Mouse (Mus musculus) lung, postnatal 4 days (tissue): ENCODE measurements around the gene Commd6.

Experiments
- DNase-seq, 2 experiments: peaks; one replicate each; pipeline ENCODE4 v3.0.0; 2021

The Commd6 gene

DNA sequence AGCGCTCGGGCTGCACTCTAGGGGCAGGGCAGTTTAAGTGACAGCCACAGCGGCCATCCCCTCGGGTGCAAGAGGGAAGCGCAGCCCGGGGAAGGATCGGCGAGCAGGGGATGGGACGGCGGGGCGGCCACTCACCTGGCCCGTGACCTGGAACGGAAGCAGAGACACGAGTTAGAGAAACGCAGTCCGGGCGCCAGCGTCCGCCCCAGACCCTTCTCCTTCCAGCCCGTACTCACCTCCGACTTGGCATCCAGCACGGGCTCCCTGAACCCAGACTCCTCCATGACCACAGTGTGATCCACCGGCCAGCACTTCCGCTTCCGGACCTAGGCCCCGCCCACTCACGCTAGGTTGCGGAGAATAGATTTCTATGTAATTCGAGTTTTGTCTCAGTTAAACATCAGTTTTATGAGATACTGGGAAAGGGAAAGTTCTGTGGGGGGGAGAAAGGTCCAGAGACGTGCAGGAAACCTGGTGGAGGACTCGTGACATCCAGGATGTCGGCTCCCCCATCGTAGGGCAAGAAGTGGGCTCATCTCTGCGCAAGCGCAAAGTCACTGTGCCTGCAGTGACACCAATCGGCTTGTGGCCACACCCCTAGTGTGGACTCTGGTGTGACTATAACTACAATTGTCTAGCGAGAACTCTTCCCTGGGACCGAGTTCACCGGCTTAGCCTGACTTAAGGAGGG, at the start of gene Commd6:
TSS of gene Commd6 (minus strand) at position 534 of the 691 bp plus-strand sequence.
- peak; percentile 92 to 93 for DNase-seq

DNA sequence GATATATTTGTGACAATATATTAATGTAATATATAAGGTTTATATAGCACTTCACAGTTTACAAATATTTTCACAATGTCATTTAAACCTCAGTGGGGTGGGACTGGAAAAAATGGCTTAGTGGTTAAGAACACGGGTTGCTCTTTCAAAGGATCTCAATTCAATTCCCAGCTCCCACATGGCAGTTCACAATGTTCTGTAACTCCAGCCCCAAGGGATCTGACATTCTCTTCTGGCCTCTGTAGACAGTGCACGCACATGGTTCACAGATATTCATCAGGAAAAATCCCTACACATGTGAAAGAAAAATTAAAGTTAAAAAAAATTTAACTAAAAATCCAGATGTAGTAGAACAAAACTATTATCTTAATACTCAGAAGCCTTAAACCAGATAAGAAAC, 47.9 kb upstream of the Commd6 start:
- no peak for DNase-seq

- no peak for DNase-seq
These were observed 47.2 kb upstream of the Commd6 start for GRCm38 (mm10) chr14:101687696-101688095.

DNA sequence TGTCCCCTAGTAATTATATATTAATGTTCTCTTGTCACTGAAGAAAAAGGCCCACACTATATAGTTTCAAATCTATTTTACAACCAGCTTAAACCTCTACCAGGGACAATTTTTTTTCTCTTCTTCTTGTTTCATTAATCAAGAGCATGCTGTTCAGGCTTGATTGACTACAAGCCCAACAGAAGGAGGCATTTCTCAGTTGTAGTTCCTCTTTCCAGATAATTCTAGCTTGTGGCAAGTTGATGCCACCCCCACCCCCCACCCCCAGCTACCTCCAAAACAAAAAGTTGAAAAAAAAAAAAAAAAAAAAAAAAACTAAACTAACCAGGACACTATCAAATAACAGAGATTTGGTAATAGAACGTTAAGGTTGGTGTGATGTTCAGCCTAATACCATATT, 31.7 kb upstream of the Commd6 start:
- no peak for DNase-seq

DNA sequence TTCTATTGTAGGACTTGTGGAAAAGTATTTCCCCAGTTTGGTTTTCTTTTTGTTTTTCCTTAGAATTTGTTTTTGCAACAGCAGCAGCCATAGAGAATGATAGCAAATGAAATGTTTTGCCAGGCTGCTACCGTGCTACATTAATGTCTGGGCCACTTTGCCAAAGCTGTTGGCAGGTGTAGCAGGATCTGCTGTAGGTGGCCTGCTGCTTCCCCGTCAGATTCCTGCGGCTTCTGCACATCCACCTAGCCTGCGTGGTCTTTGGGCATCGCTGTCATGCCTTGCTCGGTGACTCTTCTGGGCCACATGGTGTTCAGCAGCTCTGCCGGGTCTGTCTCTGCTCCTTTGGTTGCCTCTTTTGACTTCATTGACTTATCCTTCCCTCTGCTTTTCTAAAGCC, 28.1 kb upstream of the Commd6 start:
- DNase-seq: no peak

DNA sequence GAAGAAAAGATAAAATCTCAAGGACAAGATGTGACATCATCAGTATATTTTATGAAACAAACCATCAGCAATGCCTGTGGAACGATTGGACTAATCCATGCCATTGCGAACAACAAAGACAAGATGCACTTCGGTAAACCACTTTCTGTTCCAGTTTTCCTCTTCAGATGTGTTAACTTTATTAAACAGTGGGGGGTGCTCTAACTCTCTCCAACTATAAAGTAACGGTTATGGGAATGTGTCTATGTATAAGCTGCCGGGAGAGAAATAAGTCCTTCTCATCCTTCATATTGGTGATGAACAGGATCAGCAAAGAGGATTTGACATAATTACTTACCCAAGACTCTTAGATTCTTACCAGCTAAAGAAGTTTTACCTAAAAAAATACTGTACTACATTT, 26.1 kb upstream of the Commd6 start:
- DNase-seq: no peak

DNA sequence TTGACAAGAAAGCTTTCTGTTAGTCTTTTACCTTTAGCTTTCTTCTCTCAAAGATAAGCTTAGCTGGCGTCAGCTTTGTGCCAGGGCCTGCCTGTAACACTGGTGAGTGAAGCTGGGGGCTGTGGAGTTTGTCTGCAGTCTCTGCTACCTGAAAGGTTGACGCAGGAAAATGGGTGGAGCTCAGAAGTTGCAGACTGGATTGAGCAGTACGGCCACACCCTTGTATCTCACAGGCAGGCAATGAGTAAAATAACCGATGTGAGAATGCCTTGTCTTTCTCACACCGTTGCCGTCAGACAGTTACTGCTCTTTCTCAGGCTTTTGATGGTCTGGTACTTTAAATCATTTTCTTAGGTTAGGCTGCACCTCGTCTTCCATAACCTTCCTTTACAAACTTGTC, 25.6 kb upstream of the Commd6 start:
- DNase-seq: no peak

DNA sequence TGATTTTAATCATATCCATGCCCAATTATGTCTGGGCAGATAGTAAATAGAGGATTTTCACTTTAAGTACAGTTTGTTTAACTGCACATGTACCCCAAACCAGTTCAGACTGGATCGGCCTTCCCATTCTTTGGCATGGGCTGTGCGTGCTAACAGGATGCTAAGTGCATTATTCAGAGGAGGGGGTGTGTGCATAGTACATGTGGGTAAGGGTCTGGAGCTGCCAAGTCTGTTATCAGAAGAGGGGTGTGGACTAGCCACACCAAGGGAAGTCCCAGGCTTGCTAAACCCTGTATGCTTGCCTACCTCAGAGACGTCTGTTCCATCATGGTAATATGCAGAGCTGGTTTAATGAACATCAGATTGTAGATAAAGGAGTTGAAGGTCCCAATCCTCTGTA, 23.8 kb upstream of the Commd6 start:
- DNase-seq: no peak

- DNase-seq: no peak
These were observed 21.3 kb upstream of the Commd6 start for GRCm38 (mm10) chr14:101661654-101662412.

- DNase-seq: no peak
These were observed 15.8 kb upstream of the Commd6 start for GRCm38 (mm10) chr14:101656307-101656706.

DNA sequence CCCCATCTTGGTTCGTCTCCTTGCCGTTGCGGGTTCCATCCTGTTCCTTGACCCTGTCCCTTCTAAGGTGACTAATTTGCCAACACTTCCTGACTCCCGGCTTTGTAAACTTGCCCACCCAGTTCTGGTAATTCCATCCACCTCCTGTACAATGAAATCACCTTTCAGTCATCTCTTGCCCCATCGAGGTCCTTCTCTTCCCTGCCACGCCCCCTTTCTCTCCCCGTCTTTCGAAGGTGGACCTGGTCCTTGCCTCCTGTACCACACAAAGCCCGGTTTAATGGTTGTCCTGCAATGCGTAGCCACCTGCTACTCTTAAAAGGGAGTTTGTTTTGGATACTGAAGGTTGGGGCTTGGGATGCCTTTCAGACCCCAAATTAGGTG, 14.0 kb upstream of the Commd6 start:
- no peak for DNase-seq

DNA sequence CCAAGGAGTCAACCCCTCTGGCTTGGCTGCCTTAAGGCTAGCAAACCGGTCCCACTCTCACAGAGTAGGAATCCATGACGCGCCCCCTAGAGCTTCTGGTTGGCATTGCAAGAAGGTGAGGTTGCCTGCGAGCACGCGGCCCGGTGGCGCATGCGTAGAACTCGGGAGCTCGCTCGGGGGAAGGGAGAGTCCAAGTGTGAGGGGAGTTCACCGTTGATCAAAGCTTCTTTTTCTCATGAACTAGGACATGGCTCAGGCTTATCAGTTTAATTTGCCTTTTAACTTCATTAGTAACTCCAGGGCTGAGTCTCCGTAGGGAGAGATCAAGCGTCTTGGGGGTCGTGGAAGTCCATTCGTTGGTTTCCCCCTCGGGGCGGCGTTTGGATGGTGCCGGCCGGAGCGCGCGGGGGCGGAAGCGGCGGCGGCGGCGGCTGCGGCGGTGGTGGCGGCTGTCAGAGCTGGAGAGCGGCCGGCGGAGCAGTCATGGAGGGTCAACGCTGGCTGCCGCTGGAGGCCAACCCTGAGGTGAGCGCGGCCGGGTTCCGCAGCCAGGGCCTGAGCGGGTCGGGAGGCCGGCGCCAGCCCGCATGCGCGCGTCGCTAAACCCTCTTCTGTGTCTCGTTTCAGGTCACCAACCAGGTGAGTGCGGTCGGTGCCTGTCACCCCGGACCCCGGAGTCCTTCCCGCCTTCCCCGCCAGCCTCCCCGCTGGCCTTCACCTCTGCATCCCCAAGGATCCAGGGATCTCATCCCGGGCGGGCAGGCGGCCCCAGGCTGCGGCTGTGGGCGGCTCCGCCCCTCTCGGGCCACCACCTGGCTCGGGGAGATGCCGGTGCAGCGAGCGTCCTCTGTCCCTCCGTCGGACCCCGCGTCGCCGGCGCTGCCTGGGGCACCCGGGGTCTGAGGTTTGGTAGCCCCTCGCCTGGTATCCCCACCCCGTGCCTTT, 13.4 kb upstream of the Commd6 start, which contains the start of gene Uchl3:
TSS of gene Uchl3 (plus strand) at position 387 of the 945 bp plus-strand sequence.
- peak; percentile 92 to 98 for DNase-seq

DNA sequence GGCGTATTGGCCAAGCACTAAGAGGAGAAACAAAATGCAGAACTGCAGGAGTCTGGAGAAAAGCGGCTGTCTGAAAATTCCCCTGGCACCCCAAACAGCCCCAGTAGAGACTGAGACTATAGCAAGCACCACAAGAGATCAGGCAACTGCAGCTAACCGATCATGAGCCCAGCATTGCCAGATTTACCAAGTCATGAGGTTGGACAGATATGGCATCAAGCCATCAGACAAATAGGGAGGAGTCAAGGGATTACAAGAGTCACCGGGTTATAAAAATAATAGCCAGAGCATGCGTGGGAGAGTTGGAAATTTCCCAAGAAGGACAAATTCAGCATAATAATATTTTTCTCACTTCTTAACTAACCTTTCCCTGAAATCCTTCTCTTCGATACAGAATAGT, 12.1 kb upstream of the Commd6 start:
- no peak for DNase-seq

DNA sequence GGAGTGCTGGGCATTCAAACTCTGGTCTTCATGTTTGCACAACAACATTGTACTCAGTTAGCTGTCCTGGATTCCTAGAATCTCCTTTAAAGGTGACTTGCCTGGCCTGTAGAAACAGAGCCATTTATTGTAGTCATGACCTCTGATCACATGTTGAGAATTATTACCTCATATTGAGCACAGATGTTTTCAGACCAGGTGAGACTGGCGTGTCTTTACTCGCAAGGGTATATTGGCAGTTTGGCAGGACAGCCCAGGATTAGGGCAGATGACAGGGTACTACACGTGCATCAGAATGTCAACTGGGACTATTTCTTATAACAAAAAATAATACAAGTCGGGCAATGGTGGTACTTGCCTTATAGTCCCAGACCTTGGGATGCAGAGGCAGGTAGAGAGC, 10.1 kb upstream of the Commd6 start:
- DNase-seq: no peak

DNA sequence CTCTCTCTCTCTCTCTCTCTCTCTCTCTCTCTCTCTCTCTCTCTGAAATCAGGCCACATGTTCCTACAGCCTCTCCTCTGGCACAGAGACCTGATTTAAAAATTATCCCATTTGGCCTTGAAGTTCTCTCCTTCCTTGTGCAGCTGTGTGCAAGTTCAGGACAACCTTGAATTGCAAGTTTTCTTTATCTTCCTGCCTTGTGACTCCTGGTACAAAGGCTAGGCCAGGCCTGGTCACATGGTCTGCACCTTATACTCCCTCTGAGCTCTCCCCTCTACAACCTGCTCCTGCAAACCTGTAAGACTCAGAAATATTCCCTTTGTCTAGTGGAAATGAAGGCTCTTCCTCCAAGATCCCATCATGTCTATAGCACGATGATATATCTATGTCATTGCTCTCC, 4.5 kb upstream of the Commd6 start:
- no peak for DNase-seq

- DNase-seq: no peak
These were observed 3.1 kb downstream of the Commd6 start for GRCm38 (mm10) chr14:101637381-101637780.

DNA sequence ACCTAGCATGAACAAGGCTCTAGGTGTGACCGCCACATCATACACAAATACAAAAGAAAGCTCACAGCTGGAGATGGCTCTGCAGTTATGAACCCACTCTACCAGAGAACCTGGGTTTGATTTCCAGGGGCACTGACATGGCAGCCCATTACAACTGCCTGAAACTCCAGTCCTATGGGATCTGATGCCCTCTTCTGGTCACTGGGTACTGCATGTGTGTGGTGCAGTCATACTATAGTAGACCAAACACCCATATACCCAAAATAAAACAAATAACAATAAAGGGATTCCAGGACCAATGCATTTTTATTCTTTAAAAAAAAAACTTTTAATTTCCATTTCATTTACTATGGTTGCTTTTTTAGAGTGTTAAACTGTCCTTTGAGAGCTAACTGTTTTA, 4.7 kb downstream of the Commd6 start:
- DNase-seq: no peak

DNA sequence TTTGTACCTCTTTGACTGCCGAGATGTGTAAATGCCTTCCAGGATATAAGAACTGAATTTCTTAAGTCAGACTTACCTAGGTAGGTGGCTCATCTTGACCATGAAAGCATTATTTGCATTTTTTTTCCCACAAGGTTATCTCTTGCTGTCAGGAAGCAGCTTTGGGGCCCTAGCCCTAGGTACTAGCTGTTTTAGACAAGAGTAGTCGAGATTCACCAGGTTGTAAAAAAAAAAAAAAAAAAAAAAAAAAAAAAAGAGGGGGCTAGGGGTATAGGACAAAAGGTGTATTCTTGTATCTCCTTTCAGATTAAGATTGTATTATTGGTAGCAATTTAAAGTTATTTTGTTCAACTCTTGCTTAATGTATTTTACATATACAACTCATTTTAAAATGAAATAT, 9.9 kb downstream of the Commd6 start:
- DNase-seq: no peak

DNA sequence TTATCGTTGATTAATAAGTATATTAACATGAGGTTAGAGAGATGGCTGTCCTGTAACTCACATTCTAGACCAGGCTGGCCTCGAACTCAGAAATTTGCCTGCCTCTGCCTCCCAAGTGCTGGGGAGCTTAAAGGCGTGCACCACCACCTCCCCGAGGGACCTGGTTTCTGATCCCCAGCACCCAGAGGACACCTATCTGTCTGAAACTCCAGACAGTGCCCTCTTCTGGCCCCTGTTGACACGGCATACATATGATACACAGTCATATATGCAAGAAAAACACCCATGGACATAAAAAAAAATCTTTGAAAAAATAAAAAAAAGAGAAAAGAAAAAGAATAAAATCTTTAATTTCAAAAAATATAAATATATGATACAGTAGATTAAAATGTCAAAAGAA, 22.8 kb downstream of the Commd6 start:
- no peak for DNase-seq

DNA sequence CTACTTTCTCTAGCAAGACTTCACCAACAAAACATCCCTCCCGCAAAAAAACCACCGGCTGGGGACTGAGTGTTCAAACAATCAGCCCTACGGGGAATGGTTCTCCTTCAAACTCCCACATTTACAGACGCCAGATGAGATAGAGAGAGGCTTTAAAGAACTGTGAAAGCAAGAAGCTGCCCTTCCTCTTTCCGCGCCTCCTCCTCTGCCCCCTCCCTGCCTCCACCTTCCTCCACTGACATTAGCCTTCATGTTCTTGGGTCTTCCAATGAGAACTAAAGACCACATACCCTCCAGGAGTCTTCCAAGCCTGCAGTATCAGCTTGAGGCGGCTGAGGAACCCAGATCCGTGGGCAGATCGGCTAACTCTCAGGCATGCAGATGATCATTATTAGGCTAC, 24.3 kb downstream of the Commd6 start:
- no peak for DNase-seq

DNA sequence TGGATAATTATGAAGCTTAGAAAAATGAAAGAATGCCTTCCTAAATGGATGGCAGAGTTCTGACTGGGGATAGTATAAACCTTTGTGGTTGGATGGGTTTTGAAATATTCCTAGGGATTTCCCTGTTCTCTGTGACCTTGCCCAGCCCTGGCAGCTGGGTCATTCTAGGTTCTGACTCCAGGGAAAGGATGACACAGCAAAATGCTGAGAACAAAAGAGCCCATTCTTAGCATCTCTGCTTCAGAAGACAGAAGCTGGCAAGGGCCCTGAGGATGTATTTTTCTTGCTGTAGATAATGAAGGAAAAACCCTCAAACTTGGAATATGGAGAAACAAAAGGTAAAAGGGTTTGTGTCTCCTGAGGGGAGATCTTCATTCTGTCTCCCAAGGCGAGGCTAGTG, 27.3 kb downstream of the Commd6 start:
- no peak for DNase-seq

DNA sequence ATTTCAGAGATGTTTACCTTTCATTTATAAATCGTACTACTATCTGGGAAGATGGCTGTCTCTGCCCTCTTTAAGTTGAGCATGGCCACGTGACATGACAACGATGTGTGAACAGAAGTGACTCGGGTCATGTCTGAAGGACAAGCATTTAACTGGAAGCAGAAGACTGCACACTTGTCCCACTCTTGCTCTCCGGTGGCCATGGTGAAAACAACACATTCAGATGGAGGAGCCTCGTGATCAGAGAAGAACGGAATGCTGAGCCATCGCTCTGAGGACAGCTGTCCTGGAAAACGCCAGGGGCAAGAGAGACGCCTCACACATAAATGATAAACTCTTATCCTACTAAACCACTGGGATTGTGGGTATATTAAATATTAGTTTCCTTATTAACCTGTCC, 29.8 kb downstream of the Commd6 start:
- no peak for DNase-seq
